Mouse (Mus musculus) cerebellum, adult 18-20 months (tissue): ENCODE data around the gene Gm20538.

ENCODE experiments used
- DNase-seq, 2 experiments: peaks; one replicate each; pipeline ENCODE4 v3.0.0; 2021

The Gm20538 gene

GRCm38 (mm10) chr19:44552731-44553130 lies at the start of gene Gm20538:
Gene Gm20538, minus strand, starts transcription at chr19:44552831.
- no peak for DNase-seq

- DNase-seq, result no peak
Measured at GRCm38 (mm10) chr19:44594180-44594579, 41.5 kb upstream of the Gm20538 start.

DNA sequence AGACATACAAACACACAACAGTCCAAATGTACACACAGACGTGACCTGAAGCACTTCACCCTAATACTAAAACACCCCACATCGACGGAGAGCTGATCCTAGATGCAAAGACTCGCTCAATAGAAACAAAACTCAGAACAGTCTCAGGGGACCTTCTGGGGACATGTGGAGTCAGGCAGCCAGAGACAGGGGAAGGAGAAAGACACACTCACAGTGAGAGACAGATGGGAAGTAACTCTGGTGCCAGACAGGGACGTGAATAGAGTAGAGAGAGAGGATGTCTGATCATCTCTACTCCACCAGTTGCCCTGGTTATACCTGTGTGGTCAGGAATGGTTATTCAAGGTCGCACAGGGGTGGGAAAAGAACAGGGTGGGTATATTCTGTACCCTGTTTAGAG lies 39.0 kb upstream of the Gm20538 start:
- DNase-seq, result no peak

- no peak for DNase-seq
Measured at GRCm38 (mm10) chr19:44590992-44591391, 38.4 kb upstream of the Gm20538 start.

- no peak for DNase-seq
Measured at GRCm38 (mm10) chr19:44589591-44590223, 37.1 kb upstream of the Gm20538 start.

DNA sequence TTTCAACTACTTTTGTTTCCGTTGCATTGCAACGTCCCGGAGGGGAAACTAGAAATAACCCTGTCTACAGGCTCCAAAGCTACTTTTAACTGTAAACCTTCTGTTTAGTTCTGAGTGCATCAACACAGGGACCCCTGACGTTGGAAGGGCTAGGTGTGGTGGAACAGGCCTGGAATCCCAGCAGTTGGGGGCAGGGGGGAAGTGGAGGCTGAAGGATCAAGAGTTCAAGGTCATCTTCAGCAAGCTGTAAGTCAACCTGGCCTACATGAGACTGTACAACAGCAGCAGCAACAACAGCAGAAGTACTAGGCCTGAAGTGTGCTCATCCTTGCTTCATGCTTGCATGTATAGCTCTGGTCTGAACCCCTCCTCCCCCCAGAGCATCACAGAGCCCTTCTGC lies 35.4 kb upstream of the Gm20538 start:
- no peak for DNase-seq

GRCm38 (mm10) chr19:44582638-44583309 lies 30.1 kb upstream of the Gm20538 start:
- peak; percentile 82 to 89 for DNase-seq

GRCm38 (mm10) chr19:44582103-44582502 lies 29.5 kb upstream of the Gm20538 start:
- no peak for DNase-seq

- DNase-seq, result no peak
Measured at GRCm38 (mm10) chr19:44578038-44578437, 25.4 kb upstream of the Gm20538 start.

DNA sequence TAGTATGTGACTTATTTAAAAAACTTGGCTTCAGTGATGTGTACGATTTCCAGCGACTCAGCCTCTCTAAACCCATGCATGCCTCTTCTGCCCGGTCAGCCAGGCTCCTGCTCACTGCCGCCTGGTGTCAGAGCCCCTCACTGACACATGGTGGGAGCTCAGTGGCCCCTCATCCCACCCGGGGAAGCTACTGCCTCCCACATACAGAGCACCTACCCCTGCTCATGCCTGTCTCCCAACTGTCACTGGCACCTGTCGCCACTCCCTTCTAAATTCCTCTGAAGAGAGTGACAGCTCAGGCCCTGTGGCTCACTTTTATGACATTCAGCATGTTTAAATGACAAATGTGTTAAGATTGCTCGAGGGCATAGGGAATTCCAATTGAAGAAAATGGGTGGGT lies 23.6 kb upstream of the Gm20538 start:
- no peak for DNase-seq

- DNase-seq, result no peak
Measured at GRCm38 (mm10) chr19:44567763-44568162, 15.1 kb upstream of the Gm20538 start.

DNA sequence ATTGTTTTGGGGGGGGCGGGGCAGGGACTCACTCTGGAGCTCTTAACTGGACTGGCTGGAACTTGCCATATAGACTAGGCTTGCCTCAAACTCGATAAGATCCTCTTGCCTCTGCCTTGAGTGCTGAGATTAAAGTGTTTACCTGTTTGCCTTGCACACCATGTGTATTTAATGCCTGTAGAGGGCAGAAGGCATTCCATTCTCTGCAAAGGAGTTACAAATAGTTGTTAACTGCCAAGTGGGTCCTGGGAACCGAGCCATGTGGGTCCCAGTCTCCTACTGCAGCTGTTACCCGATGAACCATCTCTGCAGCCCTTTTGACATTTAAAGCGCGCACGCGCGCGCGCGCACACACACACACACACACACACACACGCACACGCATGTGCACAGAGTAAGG lies 11.4 kb upstream of the Gm20538 start:
- no peak for DNase-seq

DNA sequence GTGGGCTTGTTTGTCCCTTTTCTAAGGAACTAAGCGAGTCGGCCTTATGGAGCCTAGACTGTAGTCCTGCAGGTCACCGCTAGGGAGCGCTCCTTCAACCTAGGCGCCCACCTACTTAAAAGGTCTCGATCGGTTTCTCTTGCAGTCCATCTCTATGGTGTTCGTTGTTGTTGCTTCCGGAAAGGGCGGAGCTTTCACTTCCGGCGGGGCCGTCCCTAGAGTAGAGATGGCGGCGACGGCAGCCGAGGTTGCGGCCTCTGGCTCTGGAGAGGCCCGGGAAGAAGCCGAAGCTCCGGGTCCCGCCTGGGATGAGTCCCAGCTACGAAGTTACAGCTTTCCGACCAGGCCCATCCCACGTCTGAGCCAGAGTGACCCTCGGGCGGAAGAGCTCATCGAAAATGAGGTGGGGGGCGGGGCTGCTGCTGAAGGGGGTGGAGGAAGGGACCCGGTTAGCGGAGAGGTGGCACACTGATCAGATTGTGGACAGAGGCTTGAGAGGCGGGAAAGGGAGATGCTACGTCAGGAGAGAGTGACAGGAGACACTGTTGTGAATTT lies 10.1 kb upstream of the Gm20538 start, which contains the start of gene Hif1an:
Gene Hif1an, plus strand, starts transcription at position 199 of the 555 bp plus-strand sequence.
- peak; percentile 95 for DNase-seq

DNA sequence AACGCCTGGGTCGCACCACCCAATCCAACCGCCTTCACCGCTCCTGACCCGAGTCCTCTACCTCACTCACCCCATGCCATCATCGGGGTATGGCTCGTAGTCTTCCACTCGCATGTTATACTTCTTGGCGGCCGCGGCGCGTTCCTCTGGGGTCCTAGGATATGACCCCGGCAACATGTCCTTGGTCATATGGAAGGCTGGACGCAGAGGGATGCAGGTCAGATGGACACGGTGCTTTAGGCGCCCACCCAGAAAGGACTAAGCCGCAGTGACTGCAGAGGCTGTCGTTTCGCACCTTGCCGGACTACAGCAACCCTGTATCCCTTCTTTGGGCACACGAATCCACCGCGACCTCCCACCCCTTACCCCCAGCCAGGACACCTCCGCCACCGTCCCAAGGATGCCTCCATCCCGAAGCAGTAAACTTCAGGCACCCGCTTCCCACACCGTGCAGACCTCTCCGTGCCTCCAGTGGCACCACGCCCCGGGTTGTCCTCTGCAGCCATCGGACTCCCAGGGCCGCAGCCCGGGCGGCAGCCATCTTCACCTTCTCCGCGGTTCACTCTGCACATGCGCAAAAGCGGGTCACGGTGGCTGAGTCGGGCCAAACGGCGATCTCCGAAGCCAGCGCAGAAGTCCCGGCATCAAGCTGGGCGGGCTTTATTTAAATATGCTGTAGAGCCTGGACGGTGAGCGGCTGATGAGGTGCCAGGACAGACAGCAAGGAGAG lies 2.4 kb upstream of the Gm20538 start, which contains the start of gene Ndufb8:
Gene Ndufb8, minus strand, starts transcription at position 580 of the 730 bp plus-strand sequence.
- DNase-seq, result peak; percentile 94 to 98

- DNase-seq, result no peak
Measured at GRCm38 (mm10) chr19:44554490-44554860, 1.8 kb upstream of the Gm20538 start.

DNA sequence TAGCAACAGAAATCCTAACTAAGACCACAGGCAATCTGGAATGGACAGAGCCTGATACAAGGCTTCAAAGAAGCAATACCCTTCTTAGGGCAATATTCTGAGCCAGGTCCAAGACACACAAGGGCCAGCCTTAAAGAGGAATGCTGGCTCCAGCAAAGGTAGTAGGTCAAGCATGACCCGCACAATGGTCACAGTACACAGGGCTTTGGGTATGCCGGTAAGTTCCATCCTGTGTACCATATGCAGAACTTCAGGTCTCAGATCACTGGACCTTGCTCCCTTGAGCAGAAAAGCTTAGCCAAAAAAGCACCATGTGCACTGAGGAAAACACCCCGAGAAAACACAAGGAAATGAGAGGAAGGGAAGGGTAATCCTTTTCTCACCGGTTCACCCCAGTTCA lies 655 bp upstream of the Gm20538 start:
- DNase-seq, result no peak

DNA sequence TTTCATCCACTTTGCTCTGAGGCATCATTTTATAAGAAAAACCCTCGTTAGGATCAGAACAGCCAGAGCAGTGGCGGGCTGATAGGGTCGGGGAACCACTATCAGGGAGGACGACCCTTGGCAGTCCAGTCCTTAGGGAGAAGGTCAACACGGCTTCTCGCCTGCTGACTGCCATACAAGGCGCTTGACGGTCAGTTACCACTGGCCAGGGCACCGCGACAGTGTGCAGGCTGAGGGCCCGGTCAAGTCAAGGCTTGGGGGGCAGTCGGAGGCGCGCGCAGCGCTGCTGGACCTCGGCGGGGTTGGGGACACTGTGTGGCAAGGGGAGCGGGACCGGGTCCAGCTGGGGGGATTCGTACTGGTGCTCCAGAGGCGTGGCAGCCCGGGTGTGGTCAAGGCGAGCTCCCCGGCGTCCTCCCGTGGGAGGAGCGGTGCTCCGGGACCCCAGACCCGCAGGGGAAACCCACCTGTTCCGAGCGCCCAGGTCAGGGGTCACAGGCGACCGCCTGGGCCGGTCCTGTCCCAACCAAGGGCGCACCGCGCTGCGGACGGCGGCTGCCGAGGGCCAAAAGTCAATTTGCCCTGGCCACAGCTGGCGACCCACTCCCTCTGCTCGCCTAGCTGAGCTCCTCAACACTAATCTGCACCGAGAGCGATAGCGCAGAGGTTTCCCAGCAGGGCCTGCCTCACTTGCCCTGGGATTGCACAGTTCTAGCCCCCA lies 7.2 kb downstream of the Gm20538 start, which contains the start of gene Sec31b:
Gene Sec31b, minus strand, starts transcription at position 544 of the 721 bp plus-strand sequence.
- DNase-seq, result peak; percentile 41 to 56

- peak; percentile 77 to 80 for DNase-seq
Measured at GRCm38 (mm10) chr19:44544775-44545174, 7.9 kb downstream of the Gm20538 start.

DNA sequence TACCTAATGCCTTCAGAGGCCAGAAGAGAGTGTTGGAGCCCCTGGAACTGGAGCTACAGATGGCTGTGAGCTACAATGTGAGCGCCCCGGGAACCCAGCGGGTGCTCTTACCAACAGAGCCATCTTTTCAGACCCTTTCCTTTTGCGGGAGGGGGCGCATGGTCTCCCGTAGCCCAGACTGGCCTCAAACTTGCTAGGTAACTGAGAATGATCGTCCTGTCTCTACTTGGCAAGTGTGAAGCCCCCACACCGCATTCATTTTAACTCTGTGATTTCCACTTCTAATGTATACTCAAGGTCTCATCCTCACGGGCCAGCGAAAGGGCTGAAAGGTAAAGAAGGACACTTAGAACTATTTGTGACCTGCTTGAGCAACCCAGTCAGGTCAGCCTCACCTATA lies 8.3 kb downstream of the Gm20538 start:
- DNase-seq, result no peak

GRCm38 (mm10) chr19:44542694-44543178 lies 9.9 kb downstream of the Gm20538 start:
- no peak for DNase-seq

DNA sequence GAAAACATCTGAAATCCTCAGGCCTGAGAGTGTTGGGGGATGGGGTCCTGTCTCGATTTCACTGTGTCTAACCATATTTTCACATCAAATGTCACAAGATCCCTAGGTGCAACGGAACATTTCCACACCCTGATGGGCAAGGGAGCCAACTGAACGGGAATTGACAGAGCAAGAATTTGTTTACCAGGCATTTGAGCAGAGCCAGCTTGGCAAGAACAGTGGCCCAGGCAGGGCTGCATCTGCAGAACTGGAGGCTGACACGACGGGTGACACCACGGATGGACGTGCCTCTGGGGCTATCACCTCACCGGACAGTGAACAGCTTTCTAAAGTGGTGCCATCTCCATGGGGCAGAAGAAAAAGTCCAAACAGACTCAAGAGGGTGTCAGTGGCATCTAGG lies 15.2 kb downstream of the Gm20538 start:
- no peak for DNase-seq

DNA sequence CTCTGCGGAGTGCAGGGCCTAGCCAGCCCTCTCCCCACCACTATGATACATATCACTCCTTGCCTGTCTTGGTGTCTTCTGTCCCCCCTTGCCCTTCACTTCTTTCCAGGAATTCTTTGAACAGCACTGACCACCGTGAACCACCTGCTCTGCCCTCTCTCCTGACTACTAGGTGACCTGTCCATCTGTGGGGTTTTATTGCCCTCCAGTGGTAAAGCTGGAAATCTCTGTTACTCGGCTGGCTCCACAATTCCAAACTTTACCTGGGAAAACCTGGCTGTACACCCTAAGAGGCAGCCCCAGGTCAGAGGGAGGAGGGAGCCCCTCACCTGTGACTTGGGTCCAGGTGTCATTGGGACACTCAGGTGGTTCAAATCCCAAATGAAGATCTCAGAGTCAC lies 17.3 kb downstream of the Gm20538 start:
- no peak for DNase-seq

GRCm38 (mm10) chr19:44530018-44530417 lies 22.6 kb downstream of the Gm20538 start:
- no peak for DNase-seq
